Mouse (Mus musculus) kidney, adult 8-10 months (tissue): ENCODE results near the gene Aqp5.

Source experiments
- DNase-seq, 2 experiments: peaks; one replicate each; pipeline ENCODE4 v3.0.0; 2022

Aqp5 gene

GRCm38 (mm10) chr15:99642622-99643021 is 52.0 kb downstream of the Aqp5 start:
- no peak for DNase-seq

- no peak for DNase-seq
Measured at GRCm38 (mm10) chr15:99643832-99644231, 53.2 kb downstream of the Aqp5 start.
